Mouse (Mus musculus) cerebellum, adult 2 months (tissue): ENCODE measurements at regions not wholly inside any gene's neighbourhood (a gene's known extent, or its start where the extent isn't known, plus 50 kb on each side); places are given as distances from the start of the nearest gene placed in this dataset.

ENCODE experiments used
- DNase-seq, 2 experiments: peaks; one replicate each; pipeline ENCODE4 v3.0.0; 2021
- H3K27ac ChIP-seq: fragments of 200-500 bp; 2 replicates; pipeline ENCODE4 v1.5.1; 2012; ENCODE audit warnings: low read length, control low read depth, inconsistent platforms; ENCODE audit not compliant: insufficient read depth
- H3K27me3 ChIP-seq: fragments of 200-500 bp; 2 replicates; pipeline ENCODE4 v1.6.1; 2012; ENCODE audit warnings: inconsistent platforms, mild to moderate bottlenecking, low read length, moderate library complexity; ENCODE audit not compliant: control insufficient read depth, insufficient read depth
- H3K4me1 ChIP-seq: fragments of 200-500 bp; 2 replicates; pipeline ENCODE4 v1.6.1; 2011; ENCODE audit warnings: low read length; ENCODE audit not compliant: control insufficient read depth, insufficient read depth
- H3K4me3 ChIP-seq: fragments of 200-500 bp; replicated peaks from 2 replicates; pipeline ENCODE3; 2011; ENCODE audit warnings: mild to moderate bottlenecking, low read depth, low read length, control low read depth; ENCODE audit not compliant: insufficient read depth
- CTCF ChIP-seq: fragments of 200-500 bp; IDR thresholded peaks from 2 replicates; pipeline ENCODE4 v1.5.1; 2011; ENCODE audit warnings: low read depth, mild to moderate bottlenecking, control low read depth, low read length, moderate library complexity, borderline replicate concordance; ENCODE audit not compliant: insufficient read depth
- POLR2A ChIP-seq: fragments of 200-500 bp; IDR thresholded peaks from 2 replicates; pipeline ENCODE4 v1.6.1; 2011; ENCODE audit warnings: low read length, control low read depth, borderline replicate concordance; ENCODE audit not compliant: insufficient read depth
- WGBS: fragments of 180-500 bp; shearing (Covaris S2); methylation state at CpG from one replicate; pipeline ENCODE4 v1.1.7; 2018; 5-methylcytosine and 5-hydroxymethylcytosine counted together

DNA sequence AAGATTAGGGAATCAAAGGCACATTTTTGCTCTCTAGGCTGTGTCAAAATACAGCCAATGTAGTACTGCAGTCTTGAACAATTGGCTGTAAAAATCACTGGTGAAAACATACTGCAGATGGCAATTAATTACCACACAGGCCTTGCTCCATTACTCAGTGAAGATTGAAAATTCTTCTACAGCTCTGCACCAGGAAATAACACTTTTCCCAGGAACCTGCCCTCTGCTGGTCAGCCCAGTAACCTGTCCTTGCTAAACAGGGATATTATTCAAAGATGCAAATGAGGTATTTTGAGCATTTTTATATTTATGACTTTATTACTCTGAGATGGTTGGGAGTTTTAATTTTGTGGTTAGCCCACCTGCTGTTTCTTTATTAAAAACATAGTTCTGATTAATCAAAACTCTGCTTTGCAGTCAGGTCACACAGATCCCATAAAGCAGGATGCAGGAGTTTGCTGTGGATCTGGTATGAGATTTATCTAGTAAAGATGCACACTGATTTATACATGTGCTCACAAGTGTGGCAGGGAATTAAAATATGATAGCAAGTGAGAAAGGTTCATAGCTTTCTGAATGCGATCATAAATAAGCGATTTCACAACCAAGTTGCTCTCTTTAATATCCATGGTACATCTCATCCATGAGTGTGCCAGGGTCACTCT, 815.3 kb upstream of the Ghitm start:
- WGBS: 69% methylated on average over 2 of the region's 2 CpGs
- Histone ChIP-seq H3K4me1 (no peaks in the 10 kb centered on the region), H3K4me3 (no peak overlapping the region), H3K27ac (no peak overlapping the region), H3K27me3 (no peaks in the 10 kb centered on the region)
- peak in 1 of 2 experiments; percentile 3 for DNase-seq
- no peak for TF ChIP-seq CTCF
- no peak for TF ChIP-seq POLR2A
